Mouse (Mus musculus) liver, embryonic 14.5 days (tissue): ENCODE data around the gene Zmiz1.

ENCODE experiments used
- CTCF ChIP-seq: IDR thresholded peaks from 2 replicates; pipeline ENCODE4 v1.5.1; 2016; ENCODE audit warnings: antibody characterized with exemption, low read depth, control low read depth
- EP300 ChIP-seq: IDR thresholded peaks from 2 replicates; pipeline ENCODE4 v1.6.1; 2016; ENCODE audit warnings: antibody characterized with exemption, low read depth

DNA sequence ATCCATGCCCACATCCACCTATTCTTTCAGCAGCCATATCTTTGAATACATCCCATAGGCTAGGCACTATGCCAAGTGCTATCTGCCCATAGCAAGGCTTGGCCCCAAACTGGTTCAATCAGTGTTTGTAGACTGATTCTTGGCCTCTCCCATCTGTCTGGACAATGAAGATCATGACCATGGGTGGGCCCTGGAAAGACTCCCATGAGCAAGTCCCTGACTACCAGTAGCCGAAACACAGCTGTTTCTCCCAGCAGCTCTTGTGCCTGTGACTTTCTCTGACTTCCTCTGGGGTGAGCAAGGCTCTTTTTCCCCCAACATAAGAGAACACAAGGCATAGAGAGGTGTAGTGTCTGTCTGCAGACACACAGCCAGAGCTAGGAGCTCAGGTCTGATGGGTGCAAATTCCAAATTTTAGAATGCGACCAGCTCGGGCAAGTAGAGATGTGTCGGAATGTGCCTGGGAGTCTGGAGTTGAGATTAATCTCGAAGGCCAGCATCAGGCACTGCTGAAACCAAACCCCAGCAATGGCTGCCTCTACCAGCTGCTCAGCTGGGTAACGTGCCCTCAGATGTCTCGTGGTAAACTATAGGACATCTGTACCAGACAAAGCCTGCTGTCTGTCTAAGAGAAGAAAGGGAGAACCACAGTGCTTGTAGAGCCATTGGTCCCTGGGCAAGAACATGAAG is 38.8 kb upstream of the Zmiz1 start:
- TF ChIP-seq CTCF: no peak
- TF ChIP-seq EP300: no peak
